Mouse (Mus musculus): ENCODE data around the gene Qtrt2.

DNA sequence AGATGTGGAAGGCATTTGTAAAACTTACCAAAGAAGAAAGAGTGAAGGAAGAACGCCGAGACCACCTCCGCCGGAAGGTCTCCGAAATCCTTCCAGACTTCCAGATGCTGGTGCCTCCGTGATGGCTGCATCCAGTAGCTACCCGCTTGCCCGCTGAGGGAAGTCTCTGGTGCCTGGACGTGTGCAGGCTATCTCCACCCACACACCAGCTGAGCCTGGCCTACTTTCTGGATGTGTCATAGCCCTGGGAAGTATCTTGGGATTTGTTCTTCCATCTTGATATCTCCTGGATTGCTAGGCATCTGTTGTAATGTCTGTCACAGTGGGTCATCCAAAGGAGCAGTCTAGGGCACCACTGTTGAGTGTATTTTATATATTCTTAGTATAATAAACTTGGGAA is 36.7 kb upstream of the Qtrt2 start:
- TF ChIP-seq CTCF (IDR thresholded peaks at IDR 0.05; ENCODE audit: low read depth, low read length) (no peak), TAL1 (conservative IDR thresholded peaks at IDR 0.05; ENCODE audit: low read depth, low read length) (no peak), GATA1 (IDR thresholded peaks at IDR 0.05; ENCODE audit: borderline replicate concordance, low read length) (no peak)

All from G1E (cell line).